Mouse (Mus musculus): ENCODE measurements at regions not wholly inside any gene's neighbourhood (a gene's known extent, or its start where the extent isn't known, plus 50 kb on each side); places are given as distances from the start of the nearest gene placed in this dataset.

- TF ChIP-seq CTCF (IDR thresholded peaks at IDR 0.05; ENCODE audit: low read depth) (no peak), EP300 (IDR thresholded peaks at IDR 0.05; ENCODE audit: low read depth) (no peak)
These were observed 278.6 kb upstream of the Kazn start for GRCm38 (mm10) chr4:142517478-142518455.

All from liver, embryonic 14.5 days (tissue).